Mouse (Mus musculus) heart, adult 2 months (tissue): ENCODE results near the gene Cobll1.

Experiments
- CTCF ChIP-seq: fragments of 200-600 bp; IDR thresholded peaks from 2 replicates; pipeline ENCODE4 v1.8.1; 2022; ENCODE audit warnings: antibody characterized with exemption, mild to moderate bottlenecking, moderate library complexity
- EP300 ChIP-seq: fragments of 200-500 bp; IDR thresholded peaks from 2 replicates; pipeline ENCODE4 v1.6.1; 2011; ENCODE audit warnings: low read depth, low read length, control low read depth; ENCODE audit not compliant: insufficient read depth
- POLR2A ChIP-seq: fragments of 200-500 bp; IDR thresholded peaks from 2 replicates; pipeline ENCODE4 v1.6.1; 2011; ENCODE audit warnings: mild to moderate bottlenecking, low read depth, low read length, control low read depth; ENCODE audit not compliant: insufficient read depth

GRCm38 (mm10) chr2:65285380-65285779, 46.2 kb upstream of the Cobll1 start:
- TF ChIP-seq EP300, result no peak
- no peak for TF ChIP-seq CTCF
- TF ChIP-seq POLR2A, result no peak
